Mouse (Mus musculus): ENCODE results near the gene Fam172a. TPM values are rescaled to one million over a fixed set of nuclear protein-coding genes. Genes with fewer than 3 reads are reported as not detected.

The Fam172a gene
- polyA plus RNA-seq, 1 experiment from 2014 or later: 18.8 TPM

GRCm38 (mm10) chr13:78181930-78182558, 480.2 kb downstream of the Fam172a start:
- Histone ChIP-seq H3K27me3 (ENCODE audit: control insufficient read depth, insufficient read depth, low read length) (peaks cover 78% of the 10 kb centered on the region), H3K9ac (ENCODE audit: low read depth, low read length) (no peak overlapping the region), H3K36me3 (ENCODE audit: control insufficient read depth, insufficient read depth, low read length) (no peaks in the 10 kb centered on the region), H3K4me1 (ENCODE audit: control insufficient read depth, insufficient read depth, low read length) (peaks cover 11% of the 10 kb centered on the region), H3K27ac (ENCODE audit: low read depth, low read length) (no peak overlapping the region), H3K4me2 (peak overlapping the region; percentile 61), H3K4me3 (ENCODE audit: low read depth, low read length) (no peak overlapping the region; the same call in 1 of the 2 replicates), H3K9me3 (replicated peaks; ENCODE audit: control insufficient read depth, low read length) (no peaks in the 10 kb centered on the region)
- 4% methylated on average over 14 of the region's 14 CpGs for WGBS (ENCODE audit: insufficient replicate concordance)
- no peak for ATAC-seq (replicated peaks; ENCODE audit: insufficient number of reproducible peaks, low FRiP score, low TSS enrichment)

GRCm38 (mm10) chr13:78183004-78183403, 481.2 kb downstream of the Fam172a start:
- H3K36me3 ChIP-seq (ENCODE audit: control insufficient read depth, insufficient read depth, low read length): no peaks in the 10 kb centered on the region
- 3% methylated on average over 5 of the region's 5 CpGs for WGBS (ENCODE audit: insufficient replicate concordance)
- peaks cover 86% of the 10 kb centered on the region for H3K27me3 ChIP-seq (ENCODE audit: control insufficient read depth, insufficient read depth, low read length)
- ATAC-seq (replicated peaks; ENCODE audit: insufficient number of reproducible peaks, low FRiP score, low TSS enrichment): no peak
- H3K27ac ChIP-seq (ENCODE audit: low read depth, low read length): no peak overlapping the region
- no peak overlapping the region for H3K4me3 ChIP-seq (ENCODE audit: low read depth, low read length)
- H3K9ac ChIP-seq (ENCODE audit: low read depth, low read length): no peak overlapping the region
- peaks cover 11% of the 10 kb centered on the region for H3K4me1 ChIP-seq (ENCODE audit: control insufficient read depth, insufficient read depth, low read length)
- no peak overlapping the region for H3K4me2 ChIP-seq
- no peaks in the 10 kb centered on the region for H3K9me3 ChIP-seq (replicated peaks; ENCODE audit: control insufficient read depth, low read length)

GRCm38 (mm10) chr13:78183986-78184385, 482.2 kb downstream of the Fam172a start:
- Histone ChIP-seq H3K27me3 (ENCODE audit: control insufficient read depth, insufficient read depth, low read length) (peaks cover 87% of the 10 kb centered on the region), H3K4me2 (no peak overlapping the region), H3K36me3 (ENCODE audit: control insufficient read depth, insufficient read depth, low read length) (no peaks in the 10 kb centered on the region), H3K9me3 (replicated peaks; ENCODE audit: control insufficient read depth, low read length) (no peaks in the 10 kb centered on the region), H3K4me3 (ENCODE audit: low read depth, low read length) (no peak overlapping the region), H3K4me1 (ENCODE audit: control insufficient read depth, insufficient read depth, low read length) (peaks cover 11% of the 10 kb centered on the region), H3K9ac (ENCODE audit: low read depth, low read length) (no peak overlapping the region), H3K27ac (ENCODE audit: low read depth, low read length) (no peak overlapping the region)
- no peak for ATAC-seq (replicated peaks; ENCODE audit: insufficient number of reproducible peaks, low FRiP score, low TSS enrichment)
- WGBS (ENCODE audit: insufficient replicate concordance): 11% methylated on average over 5 of the region's 5 CpGs

- ATAC-seq (replicated peaks; ENCODE audit: insufficient number of reproducible peaks, low FRiP score, low TSS enrichment): no peak
- Histone ChIP-seq H3K27ac (ENCODE audit: low read depth, low read length) (no peak overlapping the region), H3K27me3 (ENCODE audit: control insufficient read depth, insufficient read depth, low read length) (peaks cover 81% of the 10 kb centered on the region), H3K4me1 (ENCODE audit: control insufficient read depth, insufficient read depth, low read length) (peaks cover 6% of the 10 kb centered on the region; the same call in 1 of the 2 replicates), H3K4me2 (no peak overlapping the region), H3K36me3 (ENCODE audit: control insufficient read depth, insufficient read depth, low read length) (no peaks in the 10 kb centered on the region), H3K9ac (ENCODE audit: low read depth, low read length) (no peak overlapping the region), H3K9me3 (replicated peaks; ENCODE audit: control insufficient read depth, low read length) (no peaks in the 10 kb centered on the region), H3K4me3 (ENCODE audit: low read depth, low read length) (no peak overlapping the region)
- WGBS (ENCODE audit: insufficient replicate concordance): 7% methylated on average over 14 of the region's 14 CpGs
Observed at GRCm38 (mm10) chr13:78184786-78185466, 483.1 kb downstream of the Fam172a start.

GRCm38 (mm10) chr13:78186340-78186946, 484.6 kb downstream of the Fam172a start:
- 0 out of 2 replicates have a peak, but pooled peaks cover under 1% of the 10 kb centered on the region for H3K4me1 ChIP-seq (ENCODE audit: control insufficient read depth, insufficient read depth, low read length)
- H3K4me3 ChIP-seq (ENCODE audit: low read depth, low read length): no peak overlapping the region
- no peaks in the 10 kb centered on the region for H3K9me3 ChIP-seq (replicated peaks; ENCODE audit: control insufficient read depth, low read length)
- H3K9ac ChIP-seq (ENCODE audit: low read depth, low read length): no peak overlapping the region
- no peaks in the 10 kb centered on the region for H3K36me3 ChIP-seq (ENCODE audit: control insufficient read depth, insufficient read depth, low read length)
- H3K27me3 ChIP-seq (ENCODE audit: control insufficient read depth, insufficient read depth, low read length): peaks cover 83% of the 10 kb centered on the region
- no peak for ATAC-seq (replicated peaks; ENCODE audit: insufficient number of reproducible peaks, low FRiP score, low TSS enrichment)
- H3K27ac ChIP-seq (ENCODE audit: low read depth, low read length): no peak overlapping the region
- H3K4me2 ChIP-seq: no peak overlapping the region
- 16% methylated on average over 12 of the region's 12 CpGs for WGBS (ENCODE audit: insufficient replicate concordance)

- H3K9me3 ChIP-seq (replicated peaks; ENCODE audit: control insufficient read depth, low read length): no peaks in the 10 kb centered on the region
- WGBS (ENCODE audit: insufficient replicate concordance): 49% methylated on average over 5 of the region's 5 CpGs
- H3K36me3 ChIP-seq (ENCODE audit: control insufficient read depth, insufficient read depth, low read length): no peaks in the 10 kb centered on the region
- no peak overlapping the region for H3K4me2 ChIP-seq
- no peak overlapping the region for H3K9ac ChIP-seq (ENCODE audit: low read depth, low read length)
- H3K4me1 ChIP-seq (ENCODE audit: control insufficient read depth, insufficient read depth, low read length): no peaks in the 10 kb centered on the region
- no peak for ATAC-seq (replicated peaks; ENCODE audit: insufficient number of reproducible peaks, low FRiP score, low TSS enrichment)
- H3K27ac ChIP-seq (ENCODE audit: low read depth, low read length): no peak overlapping the region
- no peak overlapping the region for H3K4me3 ChIP-seq (ENCODE audit: low read depth, low read length)
- peaks cover 80% of the 10 kb centered on the region for H3K27me3 ChIP-seq (ENCODE audit: control insufficient read depth, insufficient read depth, low read length)
Observed at GRCm38 (mm10) chr13:78187833-78188232, 486.0 kb downstream of the Fam172a start.

- WGBS (ENCODE audit: insufficient replicate concordance): 28% methylated on average over 10 of the region's 10 CpGs
- Histone ChIP-seq H3K4me3 (ENCODE audit: low read depth, low read length) (no peak overlapping the region), H3K9ac (ENCODE audit: low read depth, low read length) (no peak overlapping the region), H3K9me3 (replicated peaks; ENCODE audit: control insufficient read depth, low read length) (no peaks in the 10 kb centered on the region), H3K27ac (ENCODE audit: low read depth, low read length) (no peak overlapping the region), H3K27me3 (ENCODE audit: control insufficient read depth, insufficient read depth, low read length) (peaks cover 83% of the 10 kb centered on the region), H3K36me3 (ENCODE audit: control insufficient read depth, insufficient read depth, low read length) (no peaks in the 10 kb centered on the region), H3K4me1 (ENCODE audit: control insufficient read depth, insufficient read depth, low read length) (no peaks in the 10 kb centered on the region), H3K4me2 (no peak overlapping the region)
- no peak for ATAC-seq (replicated peaks; ENCODE audit: insufficient number of reproducible peaks, low FRiP score, low TSS enrichment)
Observed at GRCm38 (mm10) chr13:78189586-78189985, 487.8 kb downstream of the Fam172a start.

- Histone ChIP-seq H3K27me3 (ENCODE audit: control insufficient read depth, insufficient read depth, low read length) (peaks cover 71% of the 10 kb centered on the region), H3K4me2 (peak overlapping the region; percentile 20; the same call in 1 of the 2 replicates), H3K9me3 (replicated peaks; ENCODE audit: control insufficient read depth, low read length) (no peaks in the 10 kb centered on the region), H3K9ac (ENCODE audit: low read depth, low read length) (no peak overlapping the region), H3K4me3 (ENCODE audit: low read depth, low read length) (no peak overlapping the region; the same call in 1 of the 2 replicates), H3K27ac (ENCODE audit: low read depth, low read length) (no peak overlapping the region), H3K36me3 (ENCODE audit: control insufficient read depth, insufficient read depth, low read length) (no peaks in the 10 kb centered on the region), H3K4me1 (ENCODE audit: control insufficient read depth, insufficient read depth, low read length) (peaks cover 7% of the 10 kb centered on the region)
- no peak for ATAC-seq (replicated peaks; ENCODE audit: insufficient number of reproducible peaks, low FRiP score, low TSS enrichment)
- WGBS (ENCODE audit: insufficient replicate concordance): 34% methylated on average over 4 of the region's 4 CpGs
Observed at GRCm38 (mm10) chr13:78193211-78193610, 491.4 kb downstream of the Fam172a start.

Measured in heart, embryonic 11.5 days (tissue).